Mouse (Mus musculus) spleen, postnatal 36 days (tissue): ENCODE data around the gene Ube2q1.

Experiments
- DNase-seq, 2 experiments: peaks; one replicate each; pipeline ENCODE4 v3.0.0; 2022; ENCODE audit warnings: low spot score in 2 of 2, mixed read lengths in 1 of 2

The Ube2q1 gene

GRCm38 (mm10) chr3:89772968-89773709, at the start of gene Ube2q1:
TSS of gene Ube2q1 (plus strand) at chr3:89773616.
- DNase-seq, result peak; percentile 97

- peak; percentile 64 to 67 for DNase-seq
Observed at GRCm38 (mm10) chr3:89727028-89727427, 46.4 kb upstream of the Ube2q1 start.

GRCm38 (mm10) chr3:89728848-89729247, 44.6 kb upstream of the Ube2q1 start:
- DNase-seq, result no peak

GRCm38 (mm10) chr3:89730350-89731331, 42.8 kb upstream of the Ube2q1 start:
- peak; percentile 96 for DNase-seq

- DNase-seq, result no peak
Observed at GRCm38 (mm10) chr3:89732091-89732490, 41.3 kb upstream of the Ube2q1 start.

GRCm38 (mm10) chr3:89738509-89738908, 34.9 kb upstream of the Ube2q1 start:
- no peak for DNase-seq

- no peak for DNase-seq
Observed at GRCm38 (mm10) chr3:89752307-89752706, 21.1 kb upstream of the Ube2q1 start.

- no peak for DNase-seq
Observed at GRCm38 (mm10) chr3:89755283-89755682, 18.1 kb upstream of the Ube2q1 start.

- DNase-seq, result no peak
Observed at GRCm38 (mm10) chr3:89757851-89758250, 15.6 kb upstream of the Ube2q1 start.

- no peak for DNase-seq
Observed at GRCm38 (mm10) chr3:89759786-89760185, 13.6 kb upstream of the Ube2q1 start.

GRCm38 (mm10) chr3:89764119-89764724, 9.2 kb upstream of the Ube2q1 start, which contains the start of gene Chrnb2:
TSS of gene Chrnb2 (minus strand) at chr3:89764632.
- peak; percentile 40 to 47 for DNase-seq

GRCm38 (mm10) chr3:89769584-89769983, 3.8 kb upstream of the Ube2q1 start:
- no peak for DNase-seq

GRCm38 (mm10) chr3:89770425-89771002, 2.9 kb upstream of the Ube2q1 start:
- DNase-seq, result no peak

GRCm38 (mm10) chr3:89772588-89772967, 838 bp upstream of the Ube2q1 start:
- peak; percentile 80 to 85 for DNase-seq

- peak; percentile 30 to 45 for DNase-seq
Observed at GRCm38 (mm10) chr3:89773740-89774211, 360 bp downstream of the Ube2q1 start.

- DNase-seq, result peak; percentile 33 to 36
Observed at GRCm38 (mm10) chr3:89774236-89774960, 982 bp downstream of the Ube2q1 start.

- DNase-seq, result no peak
Observed at GRCm38 (mm10) chr3:89776001-89776400, 2.6 kb downstream of the Ube2q1 start.

GRCm38 (mm10) chr3:89780102-89780501, 6.7 kb downstream of the Ube2q1 start:
- no peak for DNase-seq

- no peak for DNase-seq
Observed at GRCm38 (mm10) chr3:89781640-89782039, 8.2 kb downstream of the Ube2q1 start.

- DNase-seq, result peak; percentile 52 to 56
Observed at GRCm38 (mm10) chr3:89784991-89785753, 11.8 kb downstream of the Ube2q1 start.
